ENCODE assay signal across 8 mouse cellular contexts in the genomic region with DNA sequence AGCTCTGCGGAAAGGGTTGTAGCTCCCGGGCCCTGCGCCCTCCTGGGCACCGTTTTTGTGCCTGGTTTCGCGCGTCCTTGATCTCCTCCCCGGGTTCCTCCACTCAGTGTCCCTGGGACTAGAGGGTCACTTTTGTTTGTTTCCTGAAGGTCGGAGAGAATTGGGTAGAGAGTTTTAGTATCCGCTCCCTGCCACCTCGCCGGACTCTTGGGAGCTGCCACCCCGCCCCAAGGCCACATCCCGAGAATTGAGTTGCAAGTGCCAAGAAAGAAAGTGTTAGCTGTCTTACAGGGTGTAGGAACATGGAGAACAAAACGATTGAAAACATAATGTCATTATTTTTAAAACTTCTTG. TPM values are rescaled to one million over a fixed set of nuclear protein-coding genes. Genes with fewer than 3 reads are reported as not detected.
DNase-seq lines count a peak whose midpoint lies in the region; ATAC-seq and TF ChIP-seq lines count a peak whose summit lies in the region.

No protein-coding gene starts in this region.

- ATAC-seq in heart, embryonic 12.5 days (ENCODE audit: insufficient number of reproducible peaks, low FRiP score) = peak; percentile 0; the same call in 1 of the 2 replicates
- no peak; the same call in 1 of the 2 replicates for ATAC-seq in forebrain, embryonic 11.5 days (replicated peaks; ENCODE audit: low FRiP score)
- peak; percentile 9 for ATAC-seq in liver, embryonic 14.5 days (ENCODE audit: insufficient read depth)

- no peaks in the 10 kb centered on the region for H3K36me3 ChIP-seq in heart, embryonic 12.5 days
- H3K36me3 ChIP-seq in E14TG2a.4 (ENCODE audit: insufficient read depth, low read length) = no peaks in the 10 kb centered on the region
- no peaks in the 10 kb centered on the region for H3K36me3 ChIP-seq in forebrain, embryonic 11.5 days (ENCODE audit: control insufficient read depth, insufficient read depth, low read length)
- no peaks in the 10 kb centered on the region for H3K36me3 ChIP-seq in liver, embryonic 14.5 days (replicated peaks; ENCODE audit: control insufficient read depth, insufficient read depth, low read depth)

- H3K27me3 ChIP-seq in heart, embryonic 12.5 days (replicated peaks) = no peaks in the 10 kb centered on the region
- H3K27me3 ChIP-seq in E14TG2a.4 (ENCODE audit: insufficient read depth, low read length) = peaks cover under 1% of the 10 kb centered on the region
- no peaks in the 10 kb centered on the region for H3K27me3 ChIP-seq in forebrain, embryonic 11.5 days (ENCODE audit: control insufficient read depth, insufficient read depth, low read length)
- no peaks in the 10 kb centered on the region for H3K27me3 ChIP-seq in liver, embryonic 14.5 days (ENCODE audit: control insufficient read depth, insufficient read depth, low read length)

- no peak for DNase-seq in heart, adult 18-20 months
- no peak for DNase-seq in forebrain, embryonic 11.5 days (ENCODE audit: low spot score)
- no peak for DNase-seq in liver, embryonic 14.5 days (ENCODE audit: low read depth in 3 of 3, low spot score in 3 of 3)
- DNase-seq in gastrocnemius, postnatal 36 days = no peak
- no peak for DNase-seq in natural killer cell, adult 2 months (ENCODE audit: low spot score in 2 of 2)
- no peak for DNase-seq in adrenal gland, postnatal 25 days

- under 1% methylated on average over 15 of the region's 15 CpGs for WGBS in heart, embryonic 12.5 days
- WGBS in forebrain, embryonic 11.5 days = 0% methylated on average over 15 of the region's 15 CpGs
- under 1% methylated on average over 15 of the region's 15 CpGs for WGBS in liver, embryonic 14.5 days (ENCODE audit: insufficient replicate concordance)

- no peaks in the 10 kb centered on the region for H3K9me3 ChIP-seq in heart, embryonic 12.5 days (replicated peaks)
- H3K9me3 ChIP-seq in E14TG2a.4 (ENCODE audit: low read length) = no peaks in the 10 kb centered on the region
- no peaks in the 10 kb centered on the region for H3K9me3 ChIP-seq in forebrain, embryonic 11.5 days (ENCODE audit: control insufficient read depth, low read length)
- no peaks in the 10 kb centered on the region for H3K9me3 ChIP-seq in liver, embryonic 14.5 days (ENCODE audit: control insufficient read depth, low read length)

- TF ChIP-seq EP300 in liver, embryonic 14.5 days (IDR thresholded peaks at IDR 0.05; ENCODE audit: low read depth) = no peak

- H3K4me3 ChIP-seq in heart, embryonic 12.5 days = peak overlapping the region; percentile 95
- peak overlapping the region; percentile 98 for H3K4me3 ChIP-seq in E14TG2a.4 (replicated peaks; ENCODE audit: low read length)
- H3K4me3 ChIP-seq in forebrain, embryonic 11.5 days (ENCODE audit: low read depth, low read length) = peak overlapping the region; percentile 93
- H3K4me3 ChIP-seq in liver, embryonic 14.5 days (ENCODE audit: insufficient read depth in 1 of 2, low read depth in 2 of 2, low read length in 2 of 2) = peak overlapping the region; percentile 87 to 95

- H3K4me1 ChIP-seq in heart, embryonic 12.5 days (replicated peaks) = peaks cover 37% of the 10 kb centered on the region
- peaks cover 42% of the 10 kb centered on the region for H3K4me1 ChIP-seq in E14TG2a.4 (replicated peaks; ENCODE audit: low read depth, low read length)
- peaks cover 6% of the 10 kb centered on the region for H3K4me1 ChIP-seq in forebrain, embryonic 11.5 days (replicated peaks; ENCODE audit: control insufficient read depth, insufficient read depth, low read length)
- peaks cover 16 to 22% of the 10 kb centered on the region in 2 experiments for H3K4me1 ChIP-seq in liver, embryonic 14.5 days (replicated peaks; ENCODE audit: control insufficient read depth in 2 of 2, insufficient read depth in 2 of 2, low read length in 1 of 2)

- peak overlapping the region; percentile 72 for H3K4me2 ChIP-seq in heart, embryonic 12.5 days
- H3K4me2 ChIP-seq in forebrain, embryonic 11.5 days (ENCODE audit: low read depth, low read length, severe bottlenecking) = peak overlapping the region; percentile 73
- H3K4me2 ChIP-seq in liver, embryonic 14.5 days (ENCODE audit: low read depth) = peak overlapping the region; percentile 93

- peak overlapping the region; percentile 93 for H3K9ac ChIP-seq in heart, embryonic 12.5 days
- peak overlapping the region; percentile 85 for H3K9ac ChIP-seq in forebrain, embryonic 11.5 days (ENCODE audit: low read length)
- peak overlapping the region; percentile 92 for H3K9ac ChIP-seq in liver, embryonic 14.5 days (replicated peaks)

- no peak for TF ChIP-seq CTCF in E14TG2a.4 (conservative IDR thresholded peaks at IDR 0.05; ENCODE audit: low read length)
- TF ChIP-seq CTCF in liver, embryonic 14.5 days (IDR thresholded peaks at IDR 0.05; ENCODE audit: low read depth) = no peak

- peak overlapping the region; percentile 82 for H3K27ac ChIP-seq in heart, embryonic 12.5 days (ENCODE audit: poor library complexity, severe bottlenecking)
- H3K27ac ChIP-seq in forebrain, embryonic 11.5 days (ENCODE audit: low read depth, low read length) = 0 out of 2 replicates have a peak overlapping the region, but pooled peaks have one; percentile 31
- H3K27ac ChIP-seq in liver, embryonic 14.5 days = peak overlapping the region; percentile 58

- intact Hi-C loops in gastrocnemius, postnatal 36 days (cut with DNase I) = no loop called here

RNA-seq across cellular contexts. Expression of a gene that starts 0.5 kb away (rescaled TPM):
- 476 and 483 TPM in 2 replicates for polyA plus RNA-seq in heart, embryonic 12.5 days (2016; fragmentation: Nextera tagmentation; extraction: Ambion mirVana)
- 100 to 1,000 TPM; 239 to 241 TPM for total RNA-seq in heart, adult 18-20 months (2021)
- polyA plus RNA-seq in forebrain, embryonic 11.5 days (2014; fragmentation: Nextera tagmentation; extraction: Ambion mirVana) = 240 and 242 TPM in 2 replicates
- polyA plus RNA-seq in liver, embryonic 14.5 days (2012; rRNA removed) = 40.1 and 49.1 TPM in 2 replicates
- polyA plus RNA-seq in liver, embryonic 14.5 days (2014; fragmentation: Nextera tagmentation; extraction: Ambion mirVana) = 93.5 and 97.1 TPM in 2 replicates
- total RNA-seq in gastrocnemius, postnatal 36 days (2021) = 10 to 100 TPM; 82.5 to 86.2 TPM
- total RNA-seq in adrenal gland, postnatal 25 days (2021) = 126 and 127 TPM in 2 replicates

RNA-seq across cellular contexts. Expression of a gene that starts 29.4 kb away (rescaled TPM):
- 0.18 TPM in 2 replicates for polyA plus RNA-seq in heart, embryonic 12.5 days (2016; fragmentation: Nextera tagmentation; extraction: Ambion mirVana)
- total RNA-seq in heart, adult 18-20 months (2021) = not detected
- polyA plus RNA-seq in forebrain, embryonic 11.5 days (2014; fragmentation: Nextera tagmentation; extraction: Ambion mirVana) = not detected in 2 replicates
- polyA plus RNA-seq in liver, embryonic 14.5 days (2012; rRNA removed) = not detected in 2 replicates
- not detected in 2 replicates for polyA plus RNA-seq in liver, embryonic 14.5 days (2014; fragmentation: Nextera tagmentation; extraction: Ambion mirVana)
- total RNA-seq in gastrocnemius, postnatal 36 days (2021) = not detected
- total RNA-seq in adrenal gland, postnatal 25 days (2021) = not detected in 2 replicates

RNA-seq across cellular contexts. Expression of a gene that starts 39.9 kb away (rescaled TPM):
- 0.65 and 0.69 TPM in 2 replicates for polyA plus RNA-seq in heart, embryonic 12.5 days (2016; fragmentation: Nextera tagmentation; extraction: Ambion mirVana)
- total RNA-seq in heart, adult 18-20 months (2021) = not detected
- polyA plus RNA-seq in forebrain, embryonic 11.5 days (2014; fragmentation: Nextera tagmentation; extraction: Ambion mirVana) = 0.31 and 0.43 TPM in 2 replicates
- polyA plus RNA-seq in liver, embryonic 14.5 days (2012; rRNA removed) = not detected in 2 replicates
- 0.06 TPM in 1 of 2 replicates, not detected in the other for polyA plus RNA-seq in liver, embryonic 14.5 days (2014; fragmentation: Nextera tagmentation; extraction: Ambion mirVana)
- under 1 TPM in 1 of 2 experiments, not detected in 1; 0.35 TPM for total RNA-seq in gastrocnemius, postnatal 36 days (2021)
- 0.12 TPM in 1 of 2 replicates, not detected in the other for total RNA-seq in adrenal gland, postnatal 25 days (2021)

RNA-seq across cellular contexts. Expression of a gene that starts 47.8 kb away (rescaled TPM):
- polyA plus RNA-seq in heart, embryonic 12.5 days (2016; fragmentation: Nextera tagmentation; extraction: Ambion mirVana) = 25.1 and 27.0 TPM in 2 replicates
- 1 to 10 TPM; 1.6 to 2.1 TPM for total RNA-seq in heart, adult 18-20 months (2021)
- 25.7 and 26.7 TPM in 2 replicates for polyA plus RNA-seq in forebrain, embryonic 11.5 days (2014; fragmentation: Nextera tagmentation; extraction: Ambion mirVana)
- 0.17 and 0.37 TPM in 2 replicates for polyA plus RNA-seq in liver, embryonic 14.5 days (2012; rRNA removed)
- polyA plus RNA-seq in liver, embryonic 14.5 days (2014; fragmentation: Nextera tagmentation; extraction: Ambion mirVana) = 0.09 and 0.27 TPM in 2 replicates
- 10 to 100 TPM; 10.1 to 12.9 TPM for total RNA-seq in gastrocnemius, postnatal 36 days (2021)
- total RNA-seq in adrenal gland, postnatal 25 days (2021) = 3.6 and 4.7 TPM in 2 replicates

Comparison
In these comparisons a context has a peak if more than half of its experiments do, and no peak if none do; other contexts are left out.
1. H3K27ac ChIP-seq: peak in every context shown above with its lines; median percentile 82 in heart, embryonic 12.5 days; 58 in liver, embryonic 14.5 days; 31 in forebrain, embryonic 11.5 days.